Mouse (Mus musculus): ENCODE measurements at regions not wholly inside any gene's neighbourhood (a gene's known extent, or its start where the extent isn't known, plus 50 kb on each side); places are given as distances from the start of the nearest gene placed in this dataset.

- Histone ChIP-seq H3K9ac (ENCODE audit: insufficient read depth, low read depth) (no peak overlapping the region), H3K9me3 (replicated peaks; ENCODE audit: low read length) (peaks cover 22% of the 10 kb centered on the region), H3K4me1 (ENCODE audit: control insufficient read depth in 1 of 2, insufficient read depth in 2 of 2) (no peaks in the 10 kb centered on the region), H3K36me3 (replicated peaks in 1 of 2; ENCODE audit: control insufficient read depth in 1 of 2, insufficient read depth in 1 of 2, low read length in 1 of 2) (no peaks in the 10 kb centered on the region), H3K27ac (ENCODE audit: insufficient read depth, low read depth) (no peak overlapping the region), H3K4me2 (ENCODE audit: insufficient read depth, low read depth, poor library complexity, severe bottlenecking) (no peak overlapping the region), H3K79me2 (replicated peaks; ENCODE audit: control insufficient read depth, extremely low read depth, insufficient read depth, poor library complexity, severe bottlenecking) (no peaks in the 10 kb centered on the region), H3K4me3 (replicated peaks in 1 of 3; ENCODE audit: low read depth in 2 of 3, low read length in 2 of 3, poor library complexity in 1 of 3) (no peak overlapping the region), H3K27me3 (replicated peaks) (no peaks in the 10 kb centered on the region)
- in situ Hi-C loops (cut with MboI; ENCODE audit: low pct_ligation_motif_present, low pct_unique_long_range_greater_than_20kb, low sequenced_read_pairs): no loop called here
- dilution Hi-C loops (cut with MboI; ENCODE audit: extremely low pct_ligation_motif_present, extremely low pct_unique_long_range_greater_than_20kb, low sequenced_read_pairs): no loop called here
- DNase-seq (ENCODE audit: extremely low read depth): no peak
- no peak for TF ChIP-seq TCF12 (IDR thresholded peaks at IDR 0.05; ENCODE audit: low read depth, low read length)
- no peak for TF ChIP-seq GABPA (IDR thresholded peaks at IDR 0.05; ENCODE audit: insufficient replicate concordance, low read depth, low read length)
- TF ChIP-seq POLR2AphosphoS2 (IDR thresholded peaks at IDR 0.05; ENCODE audit: low read depth, low read length): no peak
- TF ChIP-seq JUND (conservative IDR thresholded peaks at IDR 0.05; ENCODE audit: low read depth, low read length): no peak
- TF ChIP-seq SIN3A (IDR thresholded peaks at IDR 0.05; ENCODE audit: low read length): no peak
- no peak for TF ChIP-seq CHD2 (IDR thresholded peaks at IDR 0.05; ENCODE audit: low read length)
- TF ChIP-seq USF2 (conservative IDR thresholded peaks at IDR 0.05; ENCODE audit: low read depth, low read length): no peak
- no peak for TF ChIP-seq E2F4 (IDR thresholded peaks at IDR 0.05; ENCODE audit: insufficient replicate concordance, low read depth, low read length)
- TF ChIP-seq NELFE (IDR thresholded peaks at IDR 0.05; ENCODE audit: low read depth, low read length): no peak
- no peak for TF ChIP-seq MEF2A (IDR thresholded peaks at IDR 0.05; ENCODE audit: borderline replicate concordance, low read depth, low read length)
- no peak for TF ChIP-seq MYC (IDR thresholded peaks at IDR 0.05; ENCODE audit: low read depth, low read length)
- no peak for TF ChIP-seq USF1 (IDR thresholded peaks at IDR 0.05; ENCODE audit: low read depth, low read length)
- TF ChIP-seq ZKSCAN1 (IDR thresholded peaks at IDR 0.05; ENCODE audit: borderline replicate concordance, low read depth, low read length): no peak
- TF ChIP-seq NRF1 (IDR thresholded peaks at IDR 0.05; ENCODE audit: low read depth, low read length): no peak
- TF ChIP-seq ELF1 (IDR thresholded peaks at IDR 0.05; ENCODE audit: low read depth, low read length): no peak
- TF ChIP-seq ZMIZ1 (IDR thresholded peaks at IDR 0.05; ENCODE audit: low read depth, low read length): no peak
- no peak for TF ChIP-seq SMC3 (IDR thresholded peaks at IDR 0.05; ENCODE audit: low read depth, low read length)
- no peak for TF ChIP-seq RAD21 (IDR thresholded peaks at IDR 0.05; ENCODE audit: low read depth, low read length)
- TF ChIP-seq UBTF (IDR thresholded peaks at IDR 0.05; ENCODE audit: low read depth, low read length): no peak
- TF ChIP-seq PAX5 (IDR thresholded peaks at IDR 0.05; ENCODE audit: low read length): no peak
Observed at GRCm38 (mm10) chr8:6813816-6814215, 1708.7 kb upstream of the Slc10a2 start.

- Histone ChIP-seq H3K79me2 (replicated peaks; ENCODE audit: control insufficient read depth, extremely low read depth, insufficient read depth, poor library complexity, severe bottlenecking) (no peaks in the 10 kb centered on the region), H3K27me3 (replicated peaks) (no peaks in the 10 kb centered on the region), H3K27ac (ENCODE audit: insufficient read depth, low read depth) (no peak overlapping the region), H3K4me2 (ENCODE audit: insufficient read depth, low read depth, poor library complexity, severe bottlenecking) (no peak overlapping the region), H3K36me3 (replicated peaks in 1 of 2; ENCODE audit: control insufficient read depth in 1 of 2, insufficient read depth in 1 of 2, low read length in 1 of 2) (no peaks in the 10 kb centered on the region), H3K4me1 (ENCODE audit: control insufficient read depth in 1 of 2, insufficient read depth in 2 of 2) (no peaks in the 10 kb centered on the region), H3K4me3 (replicated peaks in 1 of 3; ENCODE audit: low read depth in 2 of 3, low read length in 2 of 3, poor library complexity in 1 of 3) (no peak overlapping the region), H3K9ac (ENCODE audit: insufficient read depth, low read depth) (no peak overlapping the region), H3K9me3 (replicated peaks; ENCODE audit: low read length) (peaks cover 15% of the 10 kb centered on the region)
- no peak for DNase-seq (ENCODE audit: extremely low read depth)
- in situ Hi-C loops (cut with MboI; ENCODE audit: low pct_ligation_motif_present, low pct_unique_long_range_greater_than_20kb, low sequenced_read_pairs): no loop called here
- TF ChIP-seq PAX5 (IDR thresholded peaks at IDR 0.05; ENCODE audit: low read length) (no peak), ZKSCAN1 (IDR thresholded peaks at IDR 0.05; ENCODE audit: borderline replicate concordance, low read depth, low read length) (no peak)
- dilution Hi-C loops (cut with MboI; ENCODE audit: extremely low pct_ligation_motif_present, extremely low pct_unique_long_range_greater_than_20kb, low sequenced_read_pairs): no loop called here
Observed at GRCm38 (mm10) chr8:6807116-6807515, 1702.0 kb upstream of the Slc10a2 start.
